In the genomic region with DNA sequence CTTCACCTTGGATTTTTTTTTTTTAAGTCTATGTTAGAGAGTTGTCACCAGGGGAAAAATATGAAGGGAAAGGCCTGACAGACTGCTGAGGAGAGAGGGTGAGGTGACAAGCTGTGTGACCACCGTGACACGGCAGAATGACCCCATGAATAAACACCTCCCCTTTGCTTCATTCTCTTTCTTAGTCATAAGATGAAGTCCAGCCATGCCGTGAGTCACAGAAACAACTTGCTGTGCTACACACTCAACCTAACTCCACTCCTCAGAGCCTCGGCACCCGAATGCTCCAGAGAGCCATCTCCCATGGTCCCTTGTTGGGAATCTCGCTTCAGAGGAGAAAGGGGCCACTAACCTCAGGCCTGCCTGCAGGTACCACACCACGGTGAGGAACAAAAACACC, we compare ENCODE assay signal across 21 mouse cellular contexts.
DNase-seq lines count a peak whose midpoint lies in the region; TF ChIP-seq lines count a peak whose summit lies in the region.
"Had no signal": no experiment of that assay in that cellular context is flagged by ENCODE, and none has a peak within 500 bp of the region (broad histone marks: within the 10 kb centered on the region; RNA-seq: fewer than 3 reads in every experiment).

No protein-coding gene starts in this region.

- H3K4me1 ChIP-seq in CH12.LX (ENCODE audit: control insufficient read depth in 1 of 2, insufficient read depth in 2 of 2) = peaks cover 0 to 3% of the 10 kb centered on the region in 2 experiments; a peak in 2 of 4 replicates
- peaks cover 6% of the 10 kb centered on the region; the same call in 1 of the 2 replicates for H3K4me1 ChIP-seq in limb, embryonic 10.5 days
- H3K4me1 ChIP-seq: embryonic facial prominence, embryonic 15.5 days; forebrain, embryonic 10.5 days; forebrain, embryonic 12.5 days had no signal

- no peak overlapping the region for H3K9ac ChIP-seq in CH12.LX (ENCODE audit: insufficient read depth, low read depth)
- H3K9ac ChIP-seq: embryonic facial prominence, embryonic 13.5 days; embryonic facial prominence, embryonic 15.5 days; forebrain, embryonic 12.5 days had no signal

- no peak overlapping the region for H3K4me3 ChIP-seq in CH12.LX (replicated peaks in 1 of 3; ENCODE audit: low read depth in 2 of 3, low read length in 2 of 3, poor library complexity in 1 of 3)
- H3K4me3 ChIP-seq in limb, embryonic 10.5 days = no peak overlapping the region
- H3K4me3 ChIP-seq: embryonic facial prominence, embryonic 13.5 days; embryonic facial prominence, embryonic 15.5 days; erythroblast, embryonic 14.5 days; forebrain, embryonic 10.5 days; forebrain, embryonic 12.5 days had no signal

- TF ChIP-seq POLR2A in CH12.LX (IDR thresholded peaks at IDR 0.05; ENCODE audit: low read depth, low read length) = no peak

- no peaks in the 10 kb centered on the region for H3K36me3 ChIP-seq in CH12.LX (replicated peaks in 1 of 2; ENCODE audit: control insufficient read depth in 1 of 2, insufficient read depth in 1 of 2, low read length in 1 of 2)
- no peaks in the 10 kb centered on the region for H3K36me3 ChIP-seq in limb, embryonic 10.5 days
- H3K36me3 ChIP-seq: embryonic facial prominence, embryonic 13.5 days; embryonic facial prominence, embryonic 15.5 days; forebrain, embryonic 10.5 days; forebrain, embryonic 12.5 days had no signal

- H3K9me3 ChIP-seq in CH12.LX (replicated peaks; ENCODE audit: low read length) = peaks cover 3% of the 10 kb centered on the region
- 0 out of 2 replicates have a peak, but pooled peaks cover 2% of the 10 kb centered on the region for H3K9me3 ChIP-seq in limb, embryonic 10.5 days (replicated peaks)
- H3K9me3 ChIP-seq: embryonic facial prominence, embryonic 13.5 days; embryonic facial prominence, embryonic 15.5 days; forebrain, embryonic 10.5 days; forebrain, embryonic 12.5 days had no signal

- no peak for TF ChIP-seq RAD21 in CH12.LX (IDR thresholded peaks at IDR 0.05; ENCODE audit: low read depth, low read length)

- peak overlapping the region; percentile 17; the same call in 1 of the 2 replicates for H3K4me2 ChIP-seq in CH12.LX (ENCODE audit: insufficient read depth, low read depth, poor library complexity, severe bottlenecking)
- H3K4me2 ChIP-seq: embryonic facial prominence, embryonic 13.5 days; embryonic facial prominence, embryonic 15.5 days; forebrain, embryonic 12.5 days had no signal

- in situ Hi-C loops in CH12.LX (cut with MboI; ENCODE audit: low pct_ligation_motif_present, low pct_unique_long_range_greater_than_20kb, low sequenced_read_pairs) = no loop called here

- no peak for TF ChIP-seq EP300 in CH12.LX (IDR thresholded peaks at IDR 0.05; ENCODE audit: low read length)

- 84% methylated on average over 7 of the region's 7 CpGs for WGBS in limb, embryonic 10.5 days

- dilution Hi-C loops in CH12.LX (cut with MboI; ENCODE audit: extremely low pct_ligation_motif_present, extremely low pct_unique_long_range_greater_than_20kb, low sequenced_read_pairs) = no loop called here

- peak; percentile 72 for DNase-seq in heart, adult 11 months
- no peak for DNase-seq in heart, postnatal 25 days (ENCODE audit: low spot score)
- DNase-seq in 3134 (ENCODE audit: extremely low read depth, insufficient read length, low spot score) = peak; percentile 29
- DNase-seq in CH12.LX (ENCODE audit: extremely low read depth) = peak; percentile 11
- no peak for DNase-seq in limb, embryonic 10.5 days (ENCODE audit: low spot score)
- DNase-seq in left cerebral cortex, adult 8-10 months (ENCODE audit: low spot score in 2 of 2) = no peak
- DNase-seq in adrenal gland, postnatal 36 days = no peak
- DNase-seq: adrenal gland, adult 2 months; adrenal gland, postnatal 10 days; adrenal gland, postnatal 25 days; B cell, adult 2 months; cerebellum, adult 11-12 months; cerebellum, adult 2 months; cerebellum, adult 9-10 months; cerebellum, postnatal 10 days; cerebellum, postnatal 25 days had no signal

- H3K79me2 ChIP-seq in CH12.LX (replicated peaks; ENCODE audit: control insufficient read depth, extremely low read depth, insufficient read depth, poor library complexity, severe bottlenecking) = no peaks in the 10 kb centered on the region

- H3K27ac ChIP-seq in CH12.LX (ENCODE audit: insufficient read depth, low read depth) = no peak overlapping the region
- 0 out of 2 replicates have a peak overlapping the region, but pooled peaks have one; percentile 21 for H3K27ac ChIP-seq in limb, embryonic 10.5 days
- H3K27ac ChIP-seq: embryonic facial prominence, embryonic 13.5 days; embryonic facial prominence, embryonic 15.5 days; forebrain, embryonic 10.5 days; forebrain, embryonic 12.5 days had no signal

- intact Hi-C loops in heart, postnatal 25 days (cut with DNase I) = no loop called here

- H3K27me3 ChIP-seq in CH12.LX (replicated peaks) = no peaks in the 10 kb centered on the region
- H3K27me3 ChIP-seq in limb, embryonic 10.5 days (ENCODE audit: low read depth, poor library complexity, severe bottlenecking) = no peaks in the 10 kb centered on the region
- H3K27me3 ChIP-seq: embryonic facial prominence, embryonic 15.5 days; forebrain, embryonic 12.5 days had no signal

- no peak for TF ChIP-seq CTCF in CH12.LX (conservative IDR thresholded peaks at IDR 0.05 in 1 of 2, IDR thresholded peaks at IDR 0.05 in 1 of 2; ENCODE audit: low read depth in 2 of 2, low read length in 2 of 2)

TF ChIP-seq in CH12.LX, 34 proteins besides CTCF, POLR2A, EP300 and RAD21:
- TF ChIP-seq JUN (IDR thresholded peaks at IDR 0.05; ENCODE audit: insufficient read depth, low read depth, low read length) = no peak
- peak; percentile 57; the same call in 1 of the 2 replicates for TF ChIP-seq IRF4 (IDR thresholded peaks at IDR 0.05; ENCODE audit: low read depth, low read length)
- TF ChIP-seq GABPA (IDR thresholded peaks at IDR 0.05; ENCODE audit: insufficient replicate concordance, low read depth, low read length) = no peak
- no peak for TF ChIP-seq ZNF384 (IDR thresholded peaks at IDR 0.05; ENCODE audit: low read depth, low read length)
- no peak for TF ChIP-seq CHD2 (IDR thresholded peaks at IDR 0.05; ENCODE audit: low read length)

Comparison
In these comparisons a context has a peak if more than half of its experiments do, and no peak if none do; other contexts are left out.
1. DNase-seq: peak in heart, adult 11 months (single experiment), 3134 (single experiment) and CH12.LX (single experiment); none in heart, postnatal 25 days (single experiment), limb, embryonic 10.5 days (single experiment), left cerebral cortex, adult 8-10 months (0 of 2) and adrenal gland, postnatal 36 days (0 of 2).